Mouse (Mus musculus) embryo, embryonic 11 days (tissue): ENCODE measurements around the gene Mapre1.
"Not testable (repeated sequence)": the region's sequence is repeated elsewhere in the genome, so short reads cannot be mapped to it uniquely, and the experiment has no call there.

Experiments used
- DNase-seq: peaks from one replicate; pipeline ENCODE4 v3.0.0-alpha.2; 2015

Gene Mapre1

DNA sequence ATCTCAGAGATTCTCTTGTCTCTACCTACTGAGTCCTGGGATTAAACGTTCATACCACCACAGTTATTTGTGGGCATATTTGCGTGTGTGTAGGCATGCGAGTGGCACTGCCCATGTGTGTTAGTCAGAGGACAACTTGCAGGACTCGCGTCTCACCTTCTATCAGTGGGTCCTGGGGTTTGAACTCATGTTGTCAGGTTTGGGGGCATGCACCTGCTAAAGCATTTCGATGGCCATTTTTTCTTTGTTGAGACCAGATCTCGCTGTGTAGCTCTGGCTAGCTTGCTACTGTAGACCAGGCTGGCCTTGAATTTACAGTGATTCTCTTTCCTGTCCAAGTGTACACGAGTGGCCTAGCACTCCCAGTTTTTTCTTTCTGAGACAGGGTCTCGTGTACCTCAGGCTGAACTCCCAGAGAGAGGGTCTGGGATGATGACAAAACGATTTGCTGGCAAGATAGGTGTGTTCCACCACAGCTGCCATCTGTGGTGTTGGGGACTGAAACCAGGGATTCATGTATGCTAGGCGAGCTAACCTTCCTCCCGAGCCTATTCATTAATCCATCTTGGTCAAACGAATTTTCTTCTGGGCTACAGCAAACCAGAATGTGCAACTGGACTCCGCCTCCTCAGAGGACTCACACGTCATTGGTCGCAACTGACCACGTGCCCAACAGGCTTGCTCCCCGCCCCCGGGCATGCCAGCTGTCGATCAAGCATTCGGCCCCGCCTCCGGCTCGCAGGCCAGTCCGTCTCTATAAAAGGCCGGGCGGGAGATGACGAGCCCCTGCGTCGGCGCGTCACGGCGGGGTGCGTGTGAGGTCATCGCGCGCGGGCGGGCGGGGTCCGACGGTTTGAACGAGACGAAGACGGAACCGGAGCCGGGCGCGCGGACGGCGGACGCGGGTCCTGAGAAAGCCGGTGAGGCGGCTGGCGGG lies at the start of gene Mapre1:
Mapre1 (plus strand) TSS at position 775 of the 937 bp plus-strand sequence.
- DNase-seq: peak; percentile 100

DNA sequence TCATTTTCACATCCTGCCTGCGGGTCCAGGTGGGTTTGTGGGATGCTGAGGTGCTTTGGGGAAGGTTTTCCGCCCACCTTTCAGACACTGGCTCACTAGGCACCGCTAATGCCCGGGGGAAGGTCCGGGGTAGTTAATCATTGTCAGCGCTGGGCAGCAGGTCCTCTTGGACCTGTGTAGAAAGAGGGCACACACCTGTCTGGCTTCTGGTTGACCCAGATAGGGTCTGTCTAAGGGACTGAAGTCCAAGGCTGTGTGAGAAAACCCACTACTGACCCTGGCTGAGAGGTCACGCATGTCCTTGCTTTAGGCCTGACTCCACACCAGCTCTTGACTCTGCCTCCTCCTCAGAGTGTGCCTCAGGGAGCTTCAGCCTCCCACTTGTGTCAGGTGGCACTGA lies 47.7 kb upstream of the Mapre1 start:
- not testable (repeated sequence) for DNase-seq

DNA sequence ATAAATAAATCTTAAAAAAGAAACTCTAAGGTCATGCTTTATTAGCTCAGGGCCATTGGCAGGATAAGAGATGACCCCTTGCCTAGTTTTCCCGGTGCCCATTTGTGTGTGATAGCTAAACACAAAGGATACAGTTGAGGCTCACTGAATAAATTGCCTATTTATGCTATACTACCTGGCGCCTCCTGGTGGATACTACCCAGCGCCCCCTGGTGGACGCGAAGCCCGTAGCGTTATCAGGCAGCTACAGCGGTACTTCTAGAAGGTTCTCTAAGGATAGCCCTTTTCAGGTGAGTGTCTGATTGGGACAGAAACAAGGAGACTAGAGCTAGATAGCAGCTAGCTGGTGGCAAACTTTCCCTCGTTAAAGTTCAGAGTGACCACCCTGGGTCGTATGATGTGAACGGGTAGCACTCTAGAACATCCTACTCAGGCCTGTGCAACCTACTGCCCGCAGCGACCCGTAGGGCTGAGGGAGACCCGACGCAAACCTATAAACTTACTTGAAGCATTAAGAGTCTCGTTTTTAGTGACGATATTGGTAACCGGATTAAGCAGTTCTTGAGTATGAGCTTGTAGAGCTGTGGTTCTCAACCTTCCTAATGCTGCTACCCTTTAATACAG lies 46.5 kb upstream of the Mapre1 start:
- DNase-seq: peak; percentile 49

GRCm38 (mm10) chr2:153696352-153696751 lies 44.7 kb upstream of the Mapre1 start, which contains the start of gene Dnmt3c:
Gene Dnmt3c, plus strand, starts transcription at chr2:153696652.
- no peak for DNase-seq

DNA sequence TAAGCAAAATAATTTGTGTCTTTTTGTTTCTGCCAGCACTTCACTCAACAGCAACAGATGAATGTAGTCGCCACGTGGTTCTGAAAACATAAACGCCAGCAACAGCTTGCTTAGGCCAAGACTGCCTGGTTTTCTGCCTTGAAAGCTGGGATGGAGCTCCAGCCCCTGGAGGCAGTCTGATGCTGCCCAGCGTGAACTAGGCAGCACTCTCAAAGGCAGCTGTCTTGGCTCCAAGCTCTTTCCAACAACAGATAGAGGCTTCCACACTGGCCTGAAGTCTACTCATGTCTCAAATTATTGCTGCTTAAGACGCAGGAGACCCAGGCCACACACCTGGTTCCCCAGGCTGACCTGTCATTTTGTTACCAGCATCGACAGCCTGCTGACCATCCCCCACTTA lies 37.7 kb upstream of the Mapre1 start:
- DNase-seq: no peak

GRCm38 (mm10) chr2:153710701-153711330 lies 30.3 kb upstream of the Mapre1 start:
- DNase-seq: peak; percentile 71

GRCm38 (mm10) chr2:153712646-153713091 lies 28.4 kb upstream of the Mapre1 start:
- DNase-seq: peak; percentile 18

- peak; percentile 18 for DNase-seq
Measured at GRCm38 (mm10) chr2:153713227-153713626, 27.8 kb upstream of the Mapre1 start.

- DNase-seq: not testable (repeated sequence)
Measured at GRCm38 (mm10) chr2:153717861-153718260, 23.2 kb upstream of the Mapre1 start.

- DNase-seq: no peak
Measured at GRCm38 (mm10) chr2:153723098-153723497, 18.0 kb upstream of the Mapre1 start.

GRCm38 (mm10) chr2:153724424-153724823 lies 16.6 kb upstream of the Mapre1 start:
- DNase-seq: no peak

DNA sequence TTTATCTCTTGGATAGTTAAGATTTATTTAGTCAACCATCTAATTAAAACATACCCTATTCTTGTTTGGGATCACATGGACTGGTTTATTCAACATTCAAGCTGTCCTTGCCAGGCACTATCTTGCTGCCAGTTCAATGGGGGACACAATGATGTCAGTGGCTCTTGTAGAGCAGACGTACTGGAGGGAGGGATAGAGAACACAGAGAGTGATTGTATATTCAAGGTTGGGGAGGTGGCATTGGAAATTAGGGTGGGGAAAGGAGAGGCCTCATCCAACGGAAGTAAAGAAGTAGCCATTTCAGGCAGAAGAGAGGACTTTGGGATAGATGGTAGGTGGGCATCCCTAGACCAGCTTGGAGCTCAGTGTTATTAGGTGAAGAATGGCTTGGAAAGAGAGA lies 16.2 kb upstream of the Mapre1 start:
- DNase-seq: no peak

DNA sequence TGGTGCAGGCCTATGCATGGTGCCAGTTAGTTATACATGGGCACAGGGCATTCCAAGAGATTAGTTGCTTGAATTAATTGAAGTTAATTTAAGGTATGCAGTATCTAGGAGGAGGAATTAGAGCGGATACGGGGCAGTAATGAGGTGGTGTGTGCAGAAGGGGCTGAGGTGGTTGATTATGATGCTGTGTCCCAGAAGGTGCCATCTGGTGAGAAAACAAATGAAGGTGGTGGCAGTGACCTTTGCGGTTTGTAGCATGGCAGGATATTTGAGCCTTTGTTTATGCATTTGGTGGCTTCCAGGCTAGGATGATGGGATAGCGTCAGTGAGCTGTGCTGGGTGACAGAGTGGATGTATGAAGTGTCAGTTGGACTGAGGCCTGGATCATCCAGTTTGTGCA lies 15.8 kb upstream of the Mapre1 start:
- DNase-seq: no peak

GRCm38 (mm10) chr2:153734033-153734432 lies 7.0 kb upstream of the Mapre1 start:
- no peak for DNase-seq

- peak; percentile 88 for DNase-seq
Measured at GRCm38 (mm10) chr2:153741437-153742065, 477 bp downstream of the Mapre1 start.

- no peak for DNase-seq
Measured at GRCm38 (mm10) chr2:153747994-153748393, 6.9 kb downstream of the Mapre1 start.

DNA sequence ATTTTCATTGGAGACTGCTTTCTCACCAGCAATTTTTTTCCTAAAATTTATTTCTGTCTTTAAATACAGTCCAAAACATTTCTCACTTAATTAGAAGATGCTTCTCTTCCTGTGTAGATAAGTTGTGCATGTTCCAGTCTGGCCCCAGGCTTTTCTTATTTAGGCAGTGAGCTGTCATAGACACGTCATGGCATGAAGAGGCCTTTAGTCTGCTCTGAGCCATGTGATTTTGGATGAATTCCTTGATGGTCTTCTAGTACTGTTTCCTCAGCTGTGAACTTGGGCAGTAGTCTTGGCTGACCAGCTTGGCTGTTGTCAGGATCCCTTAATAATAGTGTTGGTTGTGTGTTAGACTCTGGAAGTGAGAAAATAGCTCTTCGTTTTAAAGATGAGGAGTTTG lies 9.3 kb downstream of the Mapre1 start:
- DNase-seq: no peak

GRCm38 (mm10) chr2:153762121-153762520 lies 21.0 kb downstream of the Mapre1 start:
- DNase-seq: no peak

DNA sequence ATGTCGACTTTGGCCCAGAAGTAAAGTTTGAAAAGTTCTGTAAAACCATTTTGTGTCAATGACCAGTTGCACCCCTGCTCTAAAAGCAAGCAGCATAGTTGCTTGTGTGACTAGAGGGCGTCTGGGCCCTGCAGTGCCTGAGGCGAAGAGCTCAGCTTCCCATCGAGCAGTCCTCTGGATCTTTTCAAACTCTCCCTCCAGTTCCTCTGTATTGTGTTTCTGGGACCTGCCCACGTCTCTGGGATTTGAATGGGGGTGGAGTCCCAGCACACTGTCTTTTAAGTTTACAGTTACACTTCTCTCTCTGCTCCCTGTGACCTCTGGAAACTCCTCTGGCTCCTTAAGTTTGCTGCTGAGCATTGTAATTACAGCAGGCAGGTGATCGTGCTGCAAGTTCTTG lies 26.4 kb downstream of the Mapre1 start:
- no peak for DNase-seq

DNA sequence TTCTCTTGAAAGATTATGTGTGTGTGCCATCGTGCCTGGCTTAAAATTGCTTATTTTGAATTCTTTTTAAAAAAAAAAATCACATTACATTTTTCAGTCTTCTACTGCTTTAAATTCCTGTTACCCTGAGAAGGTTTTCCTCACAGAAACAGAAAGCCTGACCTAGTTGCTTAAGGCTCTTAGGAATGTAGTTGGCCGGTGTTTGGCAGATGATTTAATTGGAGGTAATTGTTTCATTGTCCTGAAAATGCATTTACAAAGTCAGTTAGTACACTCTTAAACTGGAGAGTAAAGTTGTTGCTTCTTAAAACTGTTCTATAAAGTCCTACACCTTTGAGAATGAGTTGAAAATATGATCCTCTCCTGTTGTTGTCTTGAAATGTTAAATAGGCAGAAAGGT lies 27.8 kb downstream of the Mapre1 start:
- DNase-seq: no peak

GRCm38 (mm10) chr2:153772950-153773349 lies 31.9 kb downstream of the Mapre1 start:
- no peak for DNase-seq

DNA sequence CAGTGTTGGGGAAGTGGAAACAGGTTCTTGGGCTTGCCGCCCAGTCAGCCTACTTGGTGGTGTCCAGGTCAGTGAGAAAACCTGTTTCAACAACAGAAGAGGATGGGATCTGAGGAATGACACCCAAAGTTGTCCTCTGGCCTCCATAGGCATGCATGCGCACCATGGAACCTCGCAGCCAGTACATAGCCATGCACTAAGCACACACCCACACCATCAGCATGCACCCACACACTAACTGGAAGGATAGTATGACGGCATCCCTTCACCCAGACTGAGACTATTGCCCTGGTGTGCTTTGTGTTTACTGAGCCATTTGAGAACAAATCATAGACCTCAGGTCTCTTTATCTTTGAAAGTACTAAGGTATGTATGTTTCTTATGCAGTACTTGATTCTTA lies 34.4 kb downstream of the Mapre1 start:
- no peak for DNase-seq
